Mouse (Mus musculus): ENCODE data around the gene Trim66. TPM values are rescaled to one million over a fixed set of nuclear protein-coding genes. Genes with fewer than 3 reads are reported as not detected.

Gene Trim66
- total RNA-seq, 2 experiments from 2014 or later: not detected

- ATAC-seq (replicated peaks; ENCODE audit: low FRiP score, low TSS enrichment, poor library complexity, severe bottlenecking): no peak
Observed at GRCm38 (mm10) chr7:109523741-109524441, 16.0 kb upstream of the Trim66 start.

- ATAC-seq (replicated peaks; ENCODE audit: low FRiP score, low TSS enrichment, poor library complexity, severe bottlenecking): no peak
Observed at GRCm38 (mm10) chr7:109523304-109523703, 15.4 kb upstream of the Trim66 start.

GRCm38 (mm10) chr7:109522084-109522483 lies 14.2 kb upstream of the Trim66 start:
- ATAC-seq (replicated peaks; ENCODE audit: low FRiP score, low TSS enrichment, poor library complexity, severe bottlenecking): no peak

GRCm38 (mm10) chr7:109519936-109520335 lies 12.0 kb upstream of the Trim66 start:
- no peak for ATAC-seq (replicated peaks; ENCODE audit: low FRiP score, low TSS enrichment, poor library complexity, severe bottlenecking)

- peak; percentile 91 for ATAC-seq (replicated peaks; ENCODE audit: low FRiP score, low TSS enrichment, poor library complexity, severe bottlenecking)
Observed at GRCm38 (mm10) chr7:109518838-109519696, 11.1 kb upstream of the Trim66 start, which contains the start of gene Rpl27a. Gene Rpl27a (plus strand): TSS chr7:109519147.

GRCm38 (mm10) chr7:109518036-109518681 lies 10.2 kb upstream of the Trim66 start:
- peak; percentile 42 for ATAC-seq (replicated peaks; ENCODE audit: low FRiP score, low TSS enrichment, poor library complexity, severe bottlenecking)

- ATAC-seq (replicated peaks; ENCODE audit: low FRiP score, low TSS enrichment, poor library complexity, severe bottlenecking): no peak
Observed at GRCm38 (mm10) chr7:109516500-109516899, 8.6 kb upstream of the Trim66 start.

- peak; percentile 79 for ATAC-seq (replicated peaks; ENCODE audit: low FRiP score, low TSS enrichment, poor library complexity, severe bottlenecking)
Observed at GRCm38 (mm10) chr7:109511838-109512237, 3.9 kb upstream of the Trim66 start.

- ATAC-seq (replicated peaks; ENCODE audit: low FRiP score, low TSS enrichment, poor library complexity, severe bottlenecking): peak; percentile 62
Observed at GRCm38 (mm10) chr7:109510799-109511198, 2.9 kb upstream of the Trim66 start.

- no peak for ATAC-seq (replicated peaks; ENCODE audit: low FRiP score, low TSS enrichment, poor library complexity, severe bottlenecking)
Observed at GRCm38 (mm10) chr7:109507572-109507971, 362 bp downstream of the Trim66 start.

GRCm38 (mm10) chr7:109507119-109507518 lies 815 bp downstream of the Trim66 start:
- no peak for ATAC-seq (replicated peaks; ENCODE audit: low FRiP score, low TSS enrichment, poor library complexity, severe bottlenecking)

- no peak for ATAC-seq (replicated peaks; ENCODE audit: low FRiP score, low TSS enrichment, poor library complexity, severe bottlenecking)
Observed at GRCm38 (mm10) chr7:109497507-109497906, 10.4 kb downstream of the Trim66 start.

- no peak for ATAC-seq (replicated peaks; ENCODE audit: low FRiP score, low TSS enrichment, poor library complexity, severe bottlenecking)
Observed at GRCm38 (mm10) chr7:109493319-109494316, 14.3 kb downstream of the Trim66 start.

- ATAC-seq (replicated peaks; ENCODE audit: low FRiP score, low TSS enrichment, poor library complexity, severe bottlenecking): no peak
Observed at GRCm38 (mm10) chr7:109492616-109493318, 15.2 kb downstream of the Trim66 start.

GRCm38 (mm10) chr7:109484221-109484620 lies 23.7 kb downstream of the Trim66 start:
- ATAC-seq (replicated peaks; ENCODE audit: low FRiP score, low TSS enrichment, poor library complexity, severe bottlenecking): no peak

- ATAC-seq (replicated peaks; ENCODE audit: low FRiP score, low TSS enrichment, poor library complexity, severe bottlenecking): no peak
Observed at GRCm38 (mm10) chr7:109480765-109481197, 27.2 kb downstream of the Trim66 start.

GRCm38 (mm10) chr7:109477926-109478325 lies 30.0 kb downstream of the Trim66 start:
- no peak for ATAC-seq (replicated peaks; ENCODE audit: low FRiP score, low TSS enrichment, poor library complexity, severe bottlenecking)

- ATAC-seq (replicated peaks; ENCODE audit: low FRiP score, low TSS enrichment, poor library complexity, severe bottlenecking): no peak
Observed at GRCm38 (mm10) chr7:109470700-109471099, 37.2 kb downstream of the Trim66 start.
